Mouse (Mus musculus) cerebellum, adult 18-20 months (tissue): ENCODE results near the gene Tgfa.

Experiments
- DNase-seq, 2 experiments: peaks; one replicate each; pipeline ENCODE4 v3.0.0; 2021

The Tgfa gene

GRCm38 (mm10) chr6:86233512-86234430 lies 38.7 kb downstream of the Tgfa start:
- DNase-seq: no peak

- no peak for DNase-seq
These were observed 49.8 kb downstream of the Tgfa start for GRCm38 (mm10) chr6:86244866-86245265.

GRCm38 (mm10) chr6:86245965-86246364 lies 50.9 kb downstream of the Tgfa start:
- no peak for DNase-seq

- no peak for DNase-seq
These were observed 53.5 kb downstream of the Tgfa start for GRCm38 (mm10) chr6:86248562-86248961.

- DNase-seq: no peak
These were observed 54.0 kb downstream of the Tgfa start for GRCm38 (mm10) chr6:86249042-86249441.

GRCm38 (mm10) chr6:86250236-86250635 lies 55.2 kb downstream of the Tgfa start:
- no peak for DNase-seq

GRCm38 (mm10) chr6:86250830-86251229 lies 55.8 kb downstream of the Tgfa start:
- no peak for DNase-seq

- no peak for DNase-seq
These were observed 57.4 kb downstream of the Tgfa start for GRCm38 (mm10) chr6:86252176-86253125.

GRCm38 (mm10) chr6:86255899-86256298 lies 60.9 kb downstream of the Tgfa start:
- DNase-seq: no peak

GRCm38 (mm10) chr6:86259242-86259641 lies 64.2 kb downstream of the Tgfa start:
- DNase-seq: no peak

GRCm38 (mm10) chr6:86260322-86261050 lies 65.5 kb downstream of the Tgfa start:
- DNase-seq: no peak

GRCm38 (mm10) chr6:86266786-86267185 lies 71.8 kb downstream of the Tgfa start:
- DNase-seq: no peak

- DNase-seq: no peak
These were observed 75.5 kb downstream of the Tgfa start for GRCm38 (mm10) chr6:86270373-86271068.

GRCm38 (mm10) chr6:86271130-86271529 lies 76.1 kb downstream of the Tgfa start:
- peak; percentile 37 to 42 for DNase-seq

GRCm38 (mm10) chr6:86275704-86276103 lies 80.7 kb downstream of the Tgfa start:
- DNase-seq: no peak

- no peak for DNase-seq
These were observed 81.8 kb downstream of the Tgfa start for GRCm38 (mm10) chr6:86276816-86277215.

GRCm38 (mm10) chr6:86277620-86278019 lies 82.6 kb downstream of the Tgfa start:
- DNase-seq: no peak

GRCm38 (mm10) chr6:86281573-86282210 lies 86.7 kb downstream of the Tgfa start:
- DNase-seq: no peak

- no peak for DNase-seq
These were observed 98.3 kb downstream of the Tgfa start for GRCm38 (mm10) chr6:86293301-86293700.

GRCm38 (mm10) chr6:86295451-86295850 lies 100.4 kb downstream of the Tgfa start:
- no peak for DNase-seq

GRCm38 (mm10) chr6:86296126-86296525 lies 101.1 kb downstream of the Tgfa start:
- DNase-seq: no peak

GRCm38 (mm10) chr6:86296938-86297337 lies 101.9 kb downstream of the Tgfa start:
- no peak for DNase-seq
